Mouse (Mus musculus) neural tube, embryonic 11.5 days (tissue): ENCODE results near the gene Adra1b. TPM values are rescaled to one million over a fixed set of nuclear protein-coding genes. Genes with fewer than 3 reads are reported as not detected.

ENCODE experiments used
- ATAC-seq: fragments of 200-750 bp; cut with Nextera tagmentation; 2 replicates; pipeline ENCODE4 v1.8.0; 2017; ENCODE audit warnings: moderate number of reproducible peaks, mild to moderate bottlenecking, moderate TSS enrichment, moderate library complexity; ENCODE audit not compliant: insufficient read depth, low FRiP score, low TSS enrichment
- DNase-seq: peaks from one replicate; pipeline ENCODE4 v3.0.0-alpha.2; 2015; ENCODE audit warnings: low spot score
- H3K27ac ChIP-seq: fragments of 300-500 bp; sonication (generic); 2 replicates; pipeline ENCODE4 v1.5.1; 2014; ENCODE audit warnings: low read depth, mild to moderate bottlenecking, low read length
- H3K27me3 ChIP-seq: fragments of 300-500 bp; sonication (generic); 2 replicates; pipeline ENCODE4 v1.6.1; 2014; ENCODE audit warnings: mild to moderate bottlenecking, low read length, mixed read lengths; ENCODE audit not compliant: control insufficient read depth, insufficient read depth
- H3K36me3 ChIP-seq: fragments of 300-500 bp; sonication (generic); 2 replicates; pipeline ENCODE4 v1.6.1; 2014; ENCODE audit warnings: mild to moderate bottlenecking, low read length, moderate library complexity, mixed read lengths; ENCODE audit not compliant: control insufficient read depth, insufficient read depth
- H3K4me1 ChIP-seq: fragments of 300-500 bp; sonication (generic); 2 replicates; pipeline ENCODE4 v1.6.1; 2014; ENCODE audit warnings: low read length, mixed read lengths; ENCODE audit not compliant: control insufficient read depth, insufficient read depth
- H3K4me2 ChIP-seq: fragments of 300-500 bp; sonication (generic); 2 replicates; pipeline ENCODE4 v1.6.1; 2014; ENCODE audit warnings: low read depth, mild to moderate bottlenecking, moderate library complexity
- H3K4me3 ChIP-seq: fragments of 300-500 bp; sonication (generic); 2 replicates; pipeline ENCODE4 v1.5.1; 2014; ENCODE audit warnings: low read depth, low read length
- H3K9ac ChIP-seq: fragments of 300-500 bp; sonication (generic); 2 replicates; pipeline ENCODE4 v1.6.1; 2014; ENCODE audit warnings: mild to moderate bottlenecking, low read length
- H3K9me3 ChIP-seq: fragments of 300-500 bp; sonication (generic); 2 replicates; pipeline ENCODE4 v1.6.1; 2016; ENCODE audit warnings: low read length; ENCODE audit not compliant: control insufficient read depth
- WGBS: fragments of 180-500 bp; shearing (Covaris S2); extraction: QIAGEN DNeasy Blood & Tissue Kit; methylation state at CpG from one replicate; pipeline ENCODE4 v1.1.7; 2014; 5-methylcytosine and 5-hydroxymethylcytosine counted together
- polyA plus RNA-seq: library from polyadenylated mRNA; unstranded; fragments of >200 nt; fragmentation: Nextera tagmentation; extraction: Ambion mirVana; gene quantifications from 2 replicates; pipeline ENCODE4 v1.2.1, GENCODE M21; 2014

Adra1b gene
- polyA plus RNA-seq, 1 experiment from 2014 or later: 0.37 TPM

- Histone ChIP-seq H3K9me3 (no peaks in the 10 kb centered on the region), H3K4me1 (no peaks in the 10 kb centered on the region), H3K4me3 (no peak overlapping the region), H3K27me3 (no peaks in the 10 kb centered on the region), H3K9ac (no peak overlapping the region), H3K36me3 (no peaks in the 10 kb centered on the region), H3K4me2 (no peak overlapping the region), H3K27ac (no peak overlapping the region)
- 80% methylated on average over 5 of the region's 5 CpGs for WGBS
- ATAC-seq (no peak), DNase-seq (no peak)
Observed at GRCm38 (mm10) chr11:43929706-43930105, 28.7 kb upstream of the Adra1b start.

- WGBS: 55% methylated on average over 5 of the region's 5 CpGs
- no peaks in the 10 kb centered on the region for H3K4me1 ChIP-seq
- H3K4me3 ChIP-seq: no peak overlapping the region
- ATAC-seq (no peak), DNase-seq (no peak)
- no peak overlapping the region for H3K9ac ChIP-seq
- no peak overlapping the region for H3K27ac ChIP-seq
- no peaks in the 10 kb centered on the region for H3K36me3 ChIP-seq
- no peaks in the 10 kb centered on the region for H3K9me3 ChIP-seq
- H3K4me2 ChIP-seq: no peak overlapping the region
- H3K27me3 ChIP-seq: no peaks in the 10 kb centered on the region
Observed at GRCm38 (mm10) chr11:43929178-43929577, 28.2 kb upstream of the Adra1b start.

- H3K4me3 ChIP-seq: no peak overlapping the region
- DNase-seq (peak; percentile 26), ATAC-seq (no peak)
- H3K27ac ChIP-seq: no peak overlapping the region
- no peaks in the 10 kb centered on the region for H3K9me3 ChIP-seq
- no peaks in the 10 kb centered on the region for H3K36me3 ChIP-seq
- no peaks in the 10 kb centered on the region for H3K27me3 ChIP-seq
- no peak overlapping the region for H3K9ac ChIP-seq
- H3K4me1 ChIP-seq: no peaks in the 10 kb centered on the region
- no peak overlapping the region for H3K4me2 ChIP-seq
- 84% methylated on average over 8 of the region's 8 CpGs for WGBS
Observed at GRCm38 (mm10) chr11:43927133-43927815, 26.3 kb upstream of the Adra1b start.

- H3K4me2 ChIP-seq: no peak overlapping the region
- H3K9me3 ChIP-seq: no peaks in the 10 kb centered on the region
- H3K9ac ChIP-seq: no peak overlapping the region
- H3K4me3 ChIP-seq: no peak overlapping the region
- ATAC-seq (no peak), DNase-seq (no peak)
- 56% methylated on average over 6 of the region's 6 CpGs for WGBS
- H3K4me1 ChIP-seq: no peaks in the 10 kb centered on the region
- H3K27ac ChIP-seq: no peak overlapping the region
- no peaks in the 10 kb centered on the region for H3K36me3 ChIP-seq
- no peaks in the 10 kb centered on the region for H3K27me3 ChIP-seq
Observed at GRCm38 (mm10) chr11:43926163-43926562, 25.2 kb upstream of the Adra1b start.

- Histone ChIP-seq H3K9me3 (no peaks in the 10 kb centered on the region), H3K27ac (no peak overlapping the region), H3K4me3 (no peak overlapping the region), H3K27me3 (no peaks in the 10 kb centered on the region), H3K36me3 (no peaks in the 10 kb centered on the region), H3K4me1 (no peaks in the 10 kb centered on the region), H3K4me2 (no peak overlapping the region), H3K9ac (no peak overlapping the region)
- no peak for ATAC-seq
- no peak for DNase-seq
- WGBS: 42% methylated on average over 6 of the region's 6 CpGs
Observed at GRCm38 (mm10) chr11:43925584-43925983, 24.6 kb upstream of the Adra1b start.

GRCm38 (mm10) chr11:43921701-43922100 lies 20.7 kb upstream of the Adra1b start:
- Histone ChIP-seq H3K36me3 (no peaks in the 10 kb centered on the region), H3K4me1 (no peaks in the 10 kb centered on the region), H3K9me3 (no peaks in the 10 kb centered on the region), H3K27ac (no peak overlapping the region), H3K4me2 (no peak overlapping the region), H3K4me3 (no peak overlapping the region), H3K9ac (no peak overlapping the region), H3K27me3 (no peaks in the 10 kb centered on the region)
- 73% methylated on average over 2 of the region's 2 CpGs for WGBS
- DNase-seq (no peak), ATAC-seq (no peak)

GRCm38 (mm10) chr11:43919492-43920055 lies 18.6 kb upstream of the Adra1b start:
- H3K4me2 ChIP-seq: no peak overlapping the region
- no peaks in the 10 kb centered on the region for H3K27me3 ChIP-seq
- H3K27ac ChIP-seq: no peak overlapping the region
- H3K36me3 ChIP-seq: no peaks in the 10 kb centered on the region
- DNase-seq: no peak
- H3K4me1 ChIP-seq: no peaks in the 10 kb centered on the region
- ATAC-seq: no peak
- 81% methylated on average over 7 of the region's 7 CpGs for WGBS
- H3K9ac ChIP-seq: no peak overlapping the region
- H3K4me3 ChIP-seq: no peak overlapping the region
- H3K9me3 ChIP-seq: no peaks in the 10 kb centered on the region

GRCm38 (mm10) chr11:43914552-43915447 lies 13.8 kb upstream of the Adra1b start:
- DNase-seq (no peak), ATAC-seq (no peak)
- no peak overlapping the region for H3K4me3 ChIP-seq
- no peaks in the 10 kb centered on the region for H3K36me3 ChIP-seq
- no peaks in the 10 kb centered on the region for H3K9me3 ChIP-seq
- no peaks in the 10 kb centered on the region for H3K27me3 ChIP-seq
- no peaks in the 10 kb centered on the region for H3K4me1 ChIP-seq
- no peak overlapping the region for H3K27ac ChIP-seq
- no peak overlapping the region for H3K4me2 ChIP-seq
- 68% methylated on average over 12 of the region's 12 CpGs for WGBS
- H3K9ac ChIP-seq: no peak overlapping the region
